Mouse (Mus musculus) testis, postnatal 14 days (tissue): ENCODE data around the gene Txndc12.

Experiments
- DNase-seq: peaks from one replicate; pipeline ENCODE4 v3.0.0; 2021; ENCODE audit warnings: low spot score

Gene Txndc12

GRCm38 (mm10) chr4:108834115-108834970, at the start of gene Txndc12:
Gene Txndc12 (plus strand): TSS chr4:108834601.
- DNase-seq = peak; percentile 85

DNA sequence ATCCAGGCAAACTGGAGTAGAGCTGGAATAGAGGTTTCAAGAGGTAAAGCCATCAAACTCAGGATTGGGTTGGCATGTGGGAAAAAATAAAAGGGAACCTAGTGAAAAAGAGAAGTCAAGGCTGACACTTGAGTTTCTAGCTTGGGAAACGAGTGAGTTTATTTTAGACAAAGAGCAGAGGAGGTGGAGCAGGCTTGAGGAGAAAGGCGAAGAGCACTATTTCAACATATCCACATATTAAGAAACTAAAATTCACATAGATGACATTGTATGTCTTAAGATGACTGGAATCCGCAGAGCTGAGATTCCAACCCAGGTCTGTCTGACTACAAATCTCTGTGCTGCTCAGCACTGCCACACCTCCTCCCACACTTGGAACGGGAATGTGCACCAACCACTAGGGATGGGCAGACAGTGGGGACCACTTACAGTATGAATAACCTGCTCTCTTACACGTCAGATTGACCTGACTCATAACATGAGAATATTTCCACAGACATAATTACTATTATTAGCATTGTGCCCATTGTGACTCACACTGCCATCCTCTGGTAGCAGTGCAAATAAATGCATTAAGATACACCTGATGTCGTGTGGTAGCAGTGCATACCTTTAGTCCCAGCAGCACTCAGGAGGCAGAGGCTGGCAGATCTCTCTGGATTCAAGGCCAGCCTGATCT, 45.0 kb upstream of the Txndc12 start:
- DNase-seq = no peak

- no peak for DNase-seq
Observed at GRCm38 (mm10) chr4:108790507-108790906, 43.9 kb upstream of the Txndc12 start.

GRCm38 (mm10) chr4:108793941-108794340, 40.5 kb upstream of the Txndc12 start:
- no peak for DNase-seq

GRCm38 (mm10) chr4:108796701-108797100, 37.7 kb upstream of the Txndc12 start:
- DNase-seq = no peak

DNA sequence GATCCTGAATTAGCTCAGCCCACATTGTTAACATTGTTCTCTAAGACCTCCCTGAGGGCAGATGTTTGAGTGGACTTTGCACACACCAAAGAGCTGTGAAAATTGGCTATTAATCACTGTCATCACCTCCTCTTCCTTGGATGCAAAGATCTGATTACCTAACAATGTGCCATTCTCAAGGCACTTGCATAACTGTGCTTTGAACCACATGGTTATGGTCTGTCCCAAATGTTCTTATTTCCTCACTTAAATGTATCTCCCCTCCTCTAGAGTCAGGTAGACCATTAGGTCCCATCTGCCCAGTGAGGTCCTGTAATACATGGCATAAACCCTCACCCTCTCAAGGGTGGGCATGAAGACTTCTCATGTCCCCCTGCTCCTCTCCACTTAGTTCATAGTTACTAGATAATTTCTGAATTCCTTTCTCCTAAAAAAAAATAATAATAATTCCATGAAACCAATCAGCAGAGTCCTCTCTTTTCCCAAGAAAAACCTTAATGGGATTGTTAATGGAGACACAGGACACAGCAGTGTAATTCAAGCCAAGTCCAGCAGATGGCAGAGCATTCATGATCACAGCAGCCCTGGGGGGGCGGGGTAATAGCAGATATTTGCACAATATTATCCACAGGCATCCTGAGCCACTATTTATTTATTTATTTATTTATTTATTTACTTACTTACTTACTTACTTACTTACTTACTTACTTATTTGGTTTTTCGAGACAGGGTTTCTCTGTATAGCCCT, 36.1 kb upstream of the Txndc12 start:
- DNase-seq = no peak

DNA sequence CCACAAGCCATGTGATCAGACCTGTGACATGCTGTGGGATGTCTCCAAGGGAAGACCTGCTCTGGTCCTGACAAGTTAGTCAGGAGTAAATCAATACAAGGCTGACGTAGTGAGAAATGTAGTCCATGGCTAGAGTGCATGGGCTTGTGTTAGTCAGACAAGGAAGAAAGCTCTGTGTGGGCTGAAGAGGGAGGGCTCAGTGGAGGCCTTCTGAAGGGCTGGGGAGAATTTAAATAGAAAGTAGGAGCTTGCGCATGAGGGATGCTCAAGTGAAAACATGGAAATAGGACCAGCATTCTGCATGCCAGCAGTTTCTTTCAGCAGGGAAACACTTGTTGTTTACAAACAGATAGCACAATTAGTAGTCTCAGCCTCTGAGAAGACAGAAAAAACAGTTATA, 30.9 kb upstream of the Txndc12 start:
- no peak for DNase-seq

DNA sequence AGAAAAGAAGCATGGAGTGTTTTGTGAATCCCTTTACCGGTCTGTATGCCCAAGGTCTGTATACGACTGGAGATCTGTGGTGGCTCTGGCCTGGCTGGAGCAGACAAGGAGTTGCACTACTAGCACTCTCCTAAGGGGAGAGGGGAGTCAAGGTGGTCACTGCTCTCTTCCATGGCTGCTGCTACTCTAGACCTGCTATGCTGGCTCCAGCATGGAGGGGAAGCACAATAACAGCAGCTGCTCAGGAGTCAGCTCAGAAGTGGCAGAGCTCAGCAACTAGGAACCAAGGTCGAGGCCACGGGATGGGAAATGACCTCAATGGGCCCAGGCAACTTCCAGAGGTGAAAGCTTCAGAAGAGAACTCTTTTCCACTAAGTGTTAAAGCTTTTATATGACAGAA, 23.3 kb upstream of the Txndc12 start:
- DNase-seq = no peak

DNA sequence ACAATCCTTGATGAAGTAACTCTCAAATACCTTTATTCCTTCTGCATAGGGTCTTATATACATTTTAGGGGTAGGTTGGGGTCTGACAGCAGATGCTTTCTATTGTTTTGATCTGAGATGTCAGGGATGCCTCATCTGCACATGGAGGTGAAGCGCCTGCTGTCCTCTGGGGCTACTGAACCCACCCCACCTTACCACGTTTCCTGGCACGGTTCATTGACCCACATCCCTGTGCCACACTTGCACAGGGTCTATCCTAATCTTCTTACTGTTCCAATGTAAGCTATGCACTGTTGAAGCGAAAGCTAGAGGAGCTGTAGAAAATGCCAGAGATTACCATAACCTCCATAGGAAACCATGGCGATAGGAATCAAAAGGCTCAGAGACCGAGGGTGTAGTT, 22.9 kb upstream of the Txndc12 start:
- no peak for DNase-seq

DNA sequence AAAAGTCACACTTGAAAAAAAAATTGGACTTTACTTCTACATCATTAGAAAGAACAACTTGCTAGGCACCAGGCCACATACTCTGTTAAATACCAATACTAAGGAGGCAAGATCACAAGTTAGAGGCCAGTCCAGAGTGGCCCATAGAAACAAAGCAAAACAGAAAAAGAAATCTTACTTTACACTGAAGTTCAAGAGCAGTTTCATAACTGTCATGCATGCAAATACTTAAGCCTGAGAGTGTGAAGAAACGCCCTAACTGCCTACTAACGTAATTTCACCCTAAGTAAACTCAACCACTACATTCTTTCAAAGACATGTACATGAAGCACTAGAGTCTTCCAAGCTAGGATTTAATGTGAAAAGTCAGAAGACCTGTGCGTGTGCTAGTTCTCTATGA, 8.7 kb upstream of the Txndc12 start:
- DNase-seq = no peak

DNA sequence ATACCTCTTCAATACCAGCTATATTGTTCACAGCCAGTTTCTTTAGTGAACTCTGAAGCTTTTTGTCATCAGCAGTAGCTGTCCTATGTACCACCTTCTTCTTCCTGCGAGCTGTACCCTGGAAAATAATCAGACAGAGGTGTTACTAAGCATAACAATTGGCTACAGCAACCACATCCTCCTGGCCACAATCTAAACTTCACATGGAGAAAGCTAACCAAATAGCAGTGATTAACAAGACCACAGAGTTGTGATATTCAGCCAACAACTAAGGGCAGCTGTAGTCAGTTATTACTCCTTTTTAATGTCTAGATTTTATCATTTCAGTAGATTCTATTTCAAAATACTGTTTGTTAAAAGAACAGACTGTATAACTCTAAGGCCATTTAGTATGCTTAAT, 8.3 kb upstream of the Txndc12 start:
- DNase-seq = no peak

GRCm38 (mm10) chr4:108826643-108827042, 7.8 kb upstream of the Txndc12 start:
- DNase-seq = no peak

- DNase-seq = no peak
Observed at GRCm38 (mm10) chr4:108830698-108831097, 3.7 kb upstream of the Txndc12 start.

- DNase-seq = peak; percentile 92
Observed at GRCm38 (mm10) chr4:108832916-108833827, 1.2 kb upstream of the Txndc12 start, which contains the start of gene Btf3l4. Gene Btf3l4 (minus strand): TSS chr4:108833614.

- no peak for DNase-seq
Observed at GRCm38 (mm10) chr4:108833828-108834114, 630 bp upstream of the Txndc12 start.

- no peak for DNase-seq
Observed at GRCm38 (mm10) chr4:108834971-108835311, 540 bp downstream of the Txndc12 start.

GRCm38 (mm10) chr4:108835496-108835895, 1.1 kb downstream of the Txndc12 start:
- DNase-seq = no peak

DNA sequence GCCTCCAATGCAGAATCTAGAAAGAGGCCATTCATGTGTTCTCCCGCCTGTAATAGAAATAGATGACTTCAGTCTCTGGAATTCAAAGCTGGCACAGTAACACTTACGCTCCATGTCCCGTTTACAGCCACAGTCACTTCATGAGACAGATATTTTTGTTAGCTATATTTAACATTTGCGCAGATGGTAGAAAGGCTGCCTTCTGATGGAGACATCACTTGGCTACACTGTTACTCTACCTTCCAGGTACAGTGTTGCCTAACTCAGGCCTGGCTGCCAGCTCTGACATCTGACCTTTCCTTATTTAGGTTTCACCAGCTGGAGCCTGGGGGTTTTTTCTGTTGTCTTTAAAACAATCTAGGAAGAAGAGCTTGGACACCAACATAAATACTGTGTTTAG, 3.6 kb downstream of the Txndc12 start:
- peak; percentile 19 for DNase-seq

GRCm38 (mm10) chr4:108841920-108842578, 7.6 kb downstream of the Txndc12 start:
- DNase-seq = no peak

DNA sequence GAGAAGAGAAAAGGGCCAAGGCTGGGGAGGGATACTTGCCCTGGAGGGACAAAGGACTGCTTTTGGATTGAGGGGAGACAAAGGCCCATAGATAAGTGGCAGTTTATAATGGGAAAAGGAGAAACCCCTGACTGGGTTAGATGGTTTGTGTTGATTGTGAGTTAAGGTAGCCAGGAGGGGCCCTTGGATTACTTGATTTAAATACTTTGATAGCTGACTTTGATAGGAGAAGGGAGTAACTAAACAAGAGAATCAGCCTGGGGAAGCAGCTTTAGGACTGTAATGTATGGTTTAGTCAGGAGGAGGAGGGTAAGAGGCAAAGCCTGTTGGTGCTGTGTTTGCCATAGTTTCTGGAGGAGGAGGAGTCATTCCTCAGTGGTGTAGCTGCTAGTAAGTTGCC, 8.9 kb downstream of the Txndc12 start:
- no peak for DNase-seq

GRCm38 (mm10) chr4:108845824-108846569, 11.6 kb downstream of the Txndc12 start:
- no peak for DNase-seq
